Mouse (Mus musculus) cerebellum, adult 11 months (tissue): ENCODE results near the gene Hoxa5.

Experiments
- DNase-seq: peaks from one replicate; pipeline ENCODE4 v3.0.0; 2022

Gene Hoxa5

GRCm38 (mm10) chr6:52173648-52174047, 30.7 kb downstream of the Hoxa5 start:
- DNase-seq, result no peak

DNA sequence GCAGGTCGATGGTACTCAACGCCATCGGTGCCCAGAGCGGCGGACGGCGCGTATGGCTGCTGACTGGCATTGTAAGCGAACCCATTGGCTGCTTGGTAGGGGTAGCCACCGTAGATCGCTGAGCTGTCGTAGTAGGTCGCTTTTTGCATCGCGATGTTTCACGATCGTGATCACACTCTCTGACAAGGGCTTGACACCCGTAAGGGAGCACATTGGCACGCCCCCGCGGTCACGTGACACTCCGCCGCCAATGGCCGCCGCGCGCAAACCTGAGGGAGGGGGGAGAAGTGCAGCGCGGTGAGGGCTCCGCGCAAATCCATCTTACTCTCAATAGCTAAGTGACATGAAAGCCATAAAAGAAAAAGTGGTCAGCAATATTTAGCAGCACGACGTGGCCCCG, 31.9 kb downstream of the Hoxa5 start:
- DNase-seq, result no peak

DNA sequence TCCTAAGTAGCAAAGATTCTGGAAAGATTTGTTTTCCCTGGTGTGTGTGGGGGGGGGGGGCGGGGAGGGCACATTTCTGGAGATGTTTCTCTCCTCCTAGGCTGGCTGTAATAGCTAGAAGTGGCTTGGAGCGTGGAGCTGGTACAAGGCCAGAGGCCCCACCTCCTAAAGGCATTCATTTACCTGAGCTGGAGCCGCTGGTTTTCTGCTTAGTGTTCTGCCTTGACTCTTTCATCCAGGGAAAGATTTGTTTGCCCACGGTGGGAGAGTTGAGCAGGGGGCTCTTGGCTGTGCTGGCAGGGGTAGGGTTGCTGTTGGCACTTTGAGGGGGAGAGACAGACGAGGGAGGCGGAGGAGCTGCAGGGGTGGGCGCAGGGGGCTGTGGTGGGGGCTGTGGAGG, 32.4 kb downstream of the Hoxa5 start:
- no peak for DNase-seq

DNA sequence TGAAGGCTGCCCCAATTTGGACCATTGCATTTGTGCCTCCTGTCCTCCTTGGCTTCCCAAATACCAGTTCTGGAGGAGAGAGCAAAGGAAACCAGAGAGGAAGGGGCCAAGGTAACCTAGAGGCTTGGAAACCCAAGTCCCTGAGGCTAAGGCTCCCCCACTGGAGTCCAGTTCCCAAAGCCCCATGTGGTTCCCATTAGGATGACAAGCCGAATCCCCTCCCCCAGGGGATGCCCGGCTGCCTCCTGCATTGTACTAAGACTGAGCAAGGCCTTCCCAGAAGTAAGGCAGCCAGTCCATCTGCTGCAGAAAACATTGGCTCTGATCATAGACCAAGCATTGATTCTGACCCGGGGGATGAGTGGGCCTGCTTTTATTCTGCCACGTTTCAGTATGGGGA, 33.1 kb downstream of the Hoxa5 start:
- no peak for DNase-seq

- DNase-seq, result no peak
Observed at GRCm38 (mm10) chr6:52170898-52171223, 33.5 kb downstream of the Hoxa5 start.

- DNase-seq, result no peak
Observed at GRCm38 (mm10) chr6:52170166-52170897, 34.1 kb downstream of the Hoxa5 start.

DNA sequence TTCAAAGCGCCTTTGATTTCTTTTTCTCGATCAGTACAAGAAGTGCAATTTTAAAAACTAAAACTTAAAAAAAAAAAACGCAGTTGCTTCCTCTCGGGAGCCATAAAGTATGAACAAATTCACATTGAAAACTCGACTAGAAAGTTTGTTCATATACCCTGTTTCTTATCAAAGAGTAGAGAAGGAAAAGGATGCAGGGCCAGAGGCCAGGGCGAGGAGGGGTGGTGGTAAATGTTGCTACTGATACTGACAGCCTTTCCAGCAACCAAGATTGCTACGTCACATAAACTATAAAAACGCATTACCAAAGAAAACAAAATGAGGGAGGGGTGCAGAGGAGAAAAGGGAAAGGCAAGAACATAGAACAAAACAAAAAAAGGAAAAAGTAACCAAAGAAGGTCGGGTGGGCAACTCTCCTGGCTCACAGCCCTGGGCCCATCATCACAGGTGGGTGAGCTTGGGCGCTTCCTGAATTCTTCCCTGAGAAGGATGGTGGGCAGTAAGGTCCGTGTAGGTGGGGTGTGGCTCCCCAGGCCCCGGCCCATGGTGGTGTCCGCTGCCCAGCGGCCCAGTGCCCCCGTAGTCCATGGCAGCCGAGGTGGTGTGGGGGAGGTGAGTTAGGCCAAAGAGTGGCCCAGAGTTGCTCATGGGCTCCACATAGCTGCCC, 34.8 kb downstream of the Hoxa5 start:
- no peak for DNase-seq

GRCm38 (mm10) chr6:52168191-52169055, 36.0 kb downstream of the Hoxa5 start:
- no peak for DNase-seq

DNA sequence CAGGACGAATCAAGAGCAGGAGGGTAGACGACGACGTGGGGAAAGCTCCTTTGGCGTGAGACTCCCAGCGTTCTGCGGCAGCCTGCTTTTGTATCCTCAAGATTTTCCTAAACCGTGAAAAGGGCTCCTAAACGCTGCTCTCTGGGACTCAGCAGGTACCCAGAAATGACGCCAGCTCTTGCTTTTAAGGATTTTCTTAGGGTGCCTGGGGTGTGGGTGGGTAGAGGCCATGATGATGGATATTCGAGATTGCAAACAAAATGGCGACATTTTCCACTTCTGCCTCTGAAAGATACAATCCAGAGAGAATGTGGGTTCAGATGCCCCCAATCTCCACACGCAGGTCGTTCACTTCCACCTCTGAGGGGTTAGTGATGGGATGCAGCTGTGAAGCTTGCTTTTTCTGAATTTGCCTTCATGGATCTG, 36.6 kb downstream of the Hoxa5 start:
- DNase-seq, result no peak

DNA sequence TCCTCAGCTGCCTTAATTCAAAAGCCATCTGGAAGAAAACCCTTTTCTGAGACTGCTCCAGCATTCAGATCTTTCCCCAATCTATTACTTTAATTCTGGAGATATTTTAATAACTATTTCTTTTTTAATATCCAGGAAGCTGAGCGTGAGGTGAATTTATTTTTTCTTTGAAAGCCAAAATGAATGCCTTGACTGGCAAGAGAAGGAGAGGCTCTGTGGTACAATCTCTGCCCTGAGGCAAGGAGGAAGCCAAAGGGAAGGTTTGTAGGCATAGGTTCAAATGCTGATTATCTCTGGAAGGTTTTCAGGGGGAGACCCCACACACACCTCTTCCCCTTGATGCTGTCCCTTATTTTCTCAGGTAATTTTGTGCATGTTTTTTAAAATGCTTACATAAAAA, 37.2 kb downstream of the Hoxa5 start:
- DNase-seq, result no peak

DNA sequence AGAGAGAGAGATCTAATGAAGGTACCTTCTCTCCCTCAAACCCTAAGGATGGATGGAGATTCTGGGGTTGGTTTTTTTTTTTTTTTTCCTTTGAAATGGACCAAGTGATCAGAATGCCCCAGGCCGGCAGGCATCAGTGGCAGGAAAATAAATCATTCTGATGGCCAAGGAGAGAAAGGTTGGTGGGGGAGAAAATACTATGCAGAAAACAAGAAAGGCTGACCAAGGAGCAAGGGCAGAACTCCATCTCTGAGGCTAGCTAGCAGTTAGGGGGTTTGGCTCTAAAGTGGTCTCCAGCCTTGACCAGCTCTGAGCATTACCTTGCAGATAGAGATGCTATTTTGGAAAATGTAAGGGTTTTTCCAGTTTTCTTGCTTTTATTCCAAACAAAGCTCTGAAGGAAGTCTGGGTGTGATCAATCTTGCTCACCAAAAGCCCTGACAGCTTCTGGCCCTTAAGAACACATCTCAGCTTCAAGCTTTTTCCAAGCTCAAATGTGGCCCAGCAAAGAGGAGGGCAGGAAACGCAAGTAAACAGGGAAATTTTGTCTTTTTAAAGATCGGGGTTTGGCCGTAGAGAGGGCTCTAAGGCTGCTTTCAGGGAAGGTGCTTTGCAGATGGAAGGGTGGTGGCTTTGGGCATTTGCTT, 37.8 kb downstream of the Hoxa5 start:
- DNase-seq, result no peak

- no peak for DNase-seq
Observed at GRCm38 (mm10) chr6:52165441-52166370, 38.7 kb downstream of the Hoxa5 start.

GRCm38 (mm10) chr6:52164626-52165440, 39.6 kb downstream of the Hoxa5 start, which contains the start of gene Hoxa2:
Gene Hoxa2 (minus strand): TSS chr6:52164831.
- no peak for DNase-seq

DNA sequence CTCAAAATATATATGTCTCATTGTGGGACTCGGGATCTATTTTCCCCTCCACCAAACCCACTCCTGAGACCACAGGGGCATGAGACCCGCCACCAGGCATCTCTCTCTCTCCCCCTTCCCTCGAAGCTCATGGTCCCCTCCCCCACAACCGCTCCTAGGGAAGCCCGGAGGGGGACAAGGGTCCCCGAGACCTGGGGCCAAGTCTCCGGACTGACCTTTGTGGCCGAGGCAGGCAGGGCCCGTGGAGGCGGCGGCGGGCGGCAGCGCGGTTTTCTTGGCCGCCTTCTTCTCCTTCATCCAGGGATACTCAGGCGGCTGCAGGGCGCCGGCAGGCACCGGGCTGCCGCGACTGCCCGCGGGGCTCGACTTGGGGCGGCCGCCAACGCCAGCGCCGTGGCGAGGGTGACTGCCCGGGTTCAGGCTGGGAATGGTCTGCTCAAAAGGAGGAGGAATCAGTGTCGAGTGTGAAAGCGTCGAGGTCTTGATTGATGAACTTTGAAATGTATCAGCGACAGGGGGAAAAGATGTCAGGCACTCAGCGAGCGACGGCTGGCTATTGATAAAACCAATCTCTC, 40.2 kb downstream of the Hoxa5 start:
- DNase-seq, result no peak

DNA sequence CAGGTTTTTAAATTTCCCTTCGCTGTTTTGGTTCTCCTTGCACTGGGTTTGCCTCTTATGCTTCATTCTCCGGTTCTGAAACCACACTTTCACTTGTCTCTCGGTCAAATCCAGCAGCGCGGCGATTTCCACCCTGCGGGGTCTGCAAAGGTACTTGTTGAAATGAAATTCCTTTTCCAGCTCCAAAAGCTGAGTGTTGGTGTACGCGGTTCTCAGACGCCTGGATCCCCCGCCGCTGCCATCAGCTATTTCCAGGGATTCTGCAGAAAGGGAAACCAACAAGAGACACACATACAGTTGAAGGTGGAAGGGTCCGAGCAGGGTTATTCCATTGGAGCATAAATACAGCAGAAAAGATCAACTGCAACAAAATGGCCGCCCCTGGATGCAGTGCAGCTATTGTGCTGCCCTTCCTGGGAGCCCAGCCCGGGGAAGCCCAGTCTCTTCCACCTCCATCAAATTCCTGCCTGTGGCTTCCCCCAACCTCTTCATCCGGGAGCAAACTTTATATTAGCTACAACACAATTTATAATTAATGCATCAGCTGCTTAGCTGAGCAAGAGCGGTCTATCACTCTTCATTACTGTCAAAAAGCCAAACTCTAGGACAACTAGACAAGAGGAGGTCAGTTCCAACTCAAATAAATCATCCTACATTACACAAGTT, 40.9 kb downstream of the Hoxa5 start:
- no peak for DNase-seq

DNA sequence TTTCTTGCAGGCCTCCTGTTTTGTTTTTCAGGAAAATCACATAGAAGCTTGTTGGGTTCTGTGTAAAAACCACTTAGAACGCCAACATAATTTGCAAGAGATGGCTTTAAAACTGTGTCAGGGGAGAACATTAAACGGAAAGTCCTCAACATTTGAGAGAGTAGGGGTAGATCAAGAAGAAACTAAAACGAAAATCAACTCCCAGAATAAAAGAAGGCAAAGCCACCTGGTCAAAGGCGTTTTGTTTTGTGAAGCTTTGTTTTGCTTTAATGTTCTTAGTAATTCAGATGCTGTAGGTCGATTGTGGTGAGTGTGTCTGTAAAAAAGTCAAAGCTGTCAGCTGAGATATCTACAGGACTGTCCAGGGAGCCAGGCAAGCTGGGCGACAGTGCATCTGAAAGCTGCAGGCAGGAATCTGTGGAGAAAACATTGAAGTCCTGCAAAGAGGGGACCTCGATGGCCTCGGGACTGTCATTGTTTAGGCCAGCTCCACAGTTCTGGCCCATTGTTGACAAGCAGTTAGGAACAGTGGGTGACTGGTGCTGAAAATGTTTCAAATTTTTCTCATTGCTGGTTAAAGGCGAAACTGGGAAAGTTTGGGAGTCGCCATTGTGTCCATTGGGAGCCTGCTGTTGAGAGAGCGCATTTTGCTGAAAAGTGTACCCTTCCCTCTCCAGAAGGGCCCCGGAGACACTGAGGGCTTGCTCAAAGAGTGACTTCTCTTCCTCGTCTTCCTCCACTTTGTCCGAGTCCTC, 41.6 kb downstream of the Hoxa5 start:
- no peak for DNase-seq

DNA sequence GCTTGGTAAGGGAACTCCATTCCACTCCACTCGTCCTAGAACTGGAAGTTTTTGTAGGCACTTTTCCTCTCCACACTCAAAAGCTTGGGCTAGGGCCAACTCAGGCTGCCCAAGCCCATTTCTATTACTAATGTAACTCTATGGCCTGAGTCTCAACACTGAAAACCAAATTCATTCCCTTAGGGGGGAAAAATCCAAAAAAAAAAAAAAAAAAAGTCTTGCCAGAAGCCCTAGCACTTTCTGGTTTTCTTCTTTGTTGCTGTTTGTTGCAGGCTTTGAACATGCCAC, 42.4 kb downstream of the Hoxa5 start:
- no peak for DNase-seq

DNA sequence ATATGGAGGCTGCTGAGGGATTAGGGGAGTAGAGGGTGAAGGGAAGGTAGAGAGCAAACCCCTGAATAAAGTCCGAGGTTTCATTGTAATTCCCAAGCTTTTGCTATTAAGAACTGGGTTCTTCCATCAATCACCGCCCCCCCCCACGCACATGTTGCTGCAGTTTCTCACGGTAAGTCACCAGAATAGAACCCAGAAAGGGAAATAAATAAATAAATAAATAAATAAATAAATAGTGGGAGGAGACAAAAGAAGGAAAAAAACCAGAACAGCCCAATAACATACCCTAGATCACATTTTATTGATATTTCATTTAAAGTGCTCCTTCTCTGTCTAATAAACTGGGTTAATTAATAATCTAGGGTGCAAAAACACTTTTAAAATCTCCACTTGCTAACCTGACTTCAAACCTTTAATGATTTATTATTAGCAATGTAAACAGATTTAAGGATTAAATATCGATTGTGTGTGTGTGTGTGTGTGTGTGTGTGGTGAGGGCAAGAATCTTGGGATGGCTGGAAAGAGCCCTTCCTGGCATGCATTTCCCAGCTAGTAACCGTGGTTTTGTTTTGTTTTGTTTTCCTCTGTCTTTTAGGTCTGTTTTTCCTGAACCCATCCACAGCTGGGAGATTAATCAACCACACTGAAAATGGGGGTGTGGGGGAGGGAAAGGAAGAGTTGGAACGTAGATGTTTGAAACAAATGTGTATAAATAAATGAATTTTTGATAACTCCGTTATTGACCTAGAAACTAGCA, 42.9 kb downstream of the Hoxa5 start:
- DNase-seq, result no peak
